Mouse (Mus musculus) layer of hippocampus, adult 11-12 months (tissue): ENCODE results near the gene Dpy19l3.

Experiments
- DNase-seq: peaks from one replicate; pipeline ENCODE4 v3.0.0; 2022; ENCODE audit warnings: low spot score

The Dpy19l3 gene

DNA sequence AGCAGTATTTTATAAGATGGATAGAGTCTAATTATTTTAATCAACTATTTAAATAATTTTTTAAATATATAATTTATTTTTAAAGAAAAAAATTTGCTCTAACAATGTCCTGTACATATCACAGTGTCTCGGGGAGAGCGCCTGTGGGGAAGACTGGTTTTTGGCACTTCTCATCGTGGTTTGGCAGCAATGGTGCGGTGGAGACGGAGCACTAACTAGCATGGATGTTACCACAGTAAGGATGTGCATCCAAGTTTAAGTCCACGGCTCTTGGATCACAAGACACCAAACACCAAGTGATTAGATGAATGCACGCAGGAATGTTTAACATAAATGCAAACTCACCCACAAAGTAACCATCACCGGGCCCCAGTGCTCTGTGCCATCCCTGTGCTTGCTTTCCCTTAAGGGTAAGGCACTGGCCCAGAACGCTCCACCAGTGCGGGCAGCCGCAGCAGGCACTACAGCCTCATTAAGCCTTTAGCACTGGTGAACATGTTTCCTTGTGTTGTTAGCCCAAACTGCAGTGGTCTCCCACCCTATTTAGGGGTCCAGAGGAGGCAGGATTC lies 65.4 kb downstream of the Dpy19l3 start:
- no peak for DNase-seq

DNA sequence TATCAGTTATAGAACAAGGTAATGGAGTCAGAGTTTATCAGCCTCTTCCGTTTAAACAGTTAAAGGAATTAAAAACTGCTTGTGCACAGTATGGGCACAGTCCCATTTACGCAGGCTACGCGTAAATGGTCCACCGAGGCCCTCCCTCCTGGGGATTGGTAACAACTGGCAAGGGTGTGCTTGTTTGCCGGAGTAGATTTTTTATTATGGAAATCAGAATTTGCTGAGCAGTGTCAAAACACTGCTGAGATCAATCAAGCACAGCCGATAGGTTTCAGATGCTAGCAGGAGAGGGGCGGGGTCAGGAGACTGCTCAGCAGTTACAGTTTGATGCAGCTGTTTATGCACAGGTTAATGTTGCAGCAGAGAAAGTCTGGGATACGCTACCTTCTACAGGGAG lies 66.0 kb downstream of the Dpy19l3 start:
- DNase-seq: no peak

DNA sequence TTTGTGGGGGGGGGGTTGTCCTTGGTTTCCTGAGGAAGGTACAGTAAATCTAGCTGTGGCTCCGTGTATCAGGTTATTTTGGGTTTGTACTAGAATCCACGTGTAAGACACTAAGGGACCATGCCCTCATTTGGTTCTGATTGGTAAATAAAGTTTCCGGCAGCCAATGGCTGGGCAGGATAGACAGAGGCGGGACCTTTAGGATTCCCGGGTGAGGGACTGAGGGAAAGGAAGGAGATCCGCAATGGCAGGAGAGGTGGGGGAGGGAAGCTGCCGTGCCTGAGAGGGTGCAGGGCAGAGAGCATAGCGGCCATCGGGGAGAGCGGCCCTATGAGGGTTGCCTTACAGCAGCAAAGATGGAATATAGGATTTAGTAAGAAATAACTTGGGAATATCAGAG lies 67.0 kb downstream of the Dpy19l3 start:
- DNase-seq: no peak

- DNase-seq: peak; percentile 41
These were observed 67.5 kb downstream of the Dpy19l3 start for GRCm38 (mm10) chr7:35686756-35687155.

GRCm38 (mm10) chr7:35686216-35686615 lies 68.0 kb downstream of the Dpy19l3 start:
- no peak for DNase-seq

- no peak for DNase-seq
These were observed 70.7 kb downstream of the Dpy19l3 start for GRCm38 (mm10) chr7:35683409-35684122.

DNA sequence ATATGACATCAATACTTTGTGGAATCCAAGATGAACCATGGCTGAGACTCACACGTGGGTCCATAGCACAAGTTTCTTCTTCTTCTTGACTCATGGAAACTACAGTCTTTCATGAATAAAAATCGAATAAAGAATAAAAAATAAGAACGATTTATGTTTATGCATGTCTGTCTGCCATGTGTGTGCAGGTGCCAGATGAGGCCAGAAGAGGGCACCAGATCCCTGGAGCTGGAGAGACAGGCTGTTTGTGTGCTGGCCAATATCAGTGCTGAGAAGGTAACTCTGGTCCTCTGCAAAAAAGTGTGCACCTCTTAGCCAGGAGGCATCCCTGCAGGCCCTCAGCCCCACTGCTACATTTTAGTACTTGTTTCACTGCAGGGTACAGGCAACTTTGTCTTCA lies 72.7 kb downstream of the Dpy19l3 start:
- no peak for DNase-seq

DNA sequence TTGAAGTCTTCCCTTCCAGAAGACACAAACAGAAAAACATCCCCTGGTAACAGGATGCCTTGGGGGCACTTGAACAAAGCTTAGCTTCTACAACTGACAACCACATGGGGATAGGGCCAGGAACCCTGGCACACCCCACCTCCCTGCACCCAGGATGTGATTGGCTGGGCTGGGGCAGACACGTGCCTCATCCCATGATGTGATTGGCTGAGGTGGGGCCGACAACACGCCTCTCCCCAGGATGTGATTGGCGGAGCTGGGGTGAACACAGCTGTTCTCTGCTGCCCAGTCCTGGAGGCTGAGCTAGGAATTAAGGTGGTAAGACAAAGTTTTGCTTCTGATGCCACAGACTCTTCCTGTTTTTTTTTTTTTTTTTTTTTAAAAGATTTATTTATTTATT lies 75.3 kb downstream of the Dpy19l3 start:
- no peak for DNase-seq

- no peak for DNase-seq
These were observed 85.9 kb downstream of the Dpy19l3 start for GRCm38 (mm10) chr7:35668066-35669041.

DNA sequence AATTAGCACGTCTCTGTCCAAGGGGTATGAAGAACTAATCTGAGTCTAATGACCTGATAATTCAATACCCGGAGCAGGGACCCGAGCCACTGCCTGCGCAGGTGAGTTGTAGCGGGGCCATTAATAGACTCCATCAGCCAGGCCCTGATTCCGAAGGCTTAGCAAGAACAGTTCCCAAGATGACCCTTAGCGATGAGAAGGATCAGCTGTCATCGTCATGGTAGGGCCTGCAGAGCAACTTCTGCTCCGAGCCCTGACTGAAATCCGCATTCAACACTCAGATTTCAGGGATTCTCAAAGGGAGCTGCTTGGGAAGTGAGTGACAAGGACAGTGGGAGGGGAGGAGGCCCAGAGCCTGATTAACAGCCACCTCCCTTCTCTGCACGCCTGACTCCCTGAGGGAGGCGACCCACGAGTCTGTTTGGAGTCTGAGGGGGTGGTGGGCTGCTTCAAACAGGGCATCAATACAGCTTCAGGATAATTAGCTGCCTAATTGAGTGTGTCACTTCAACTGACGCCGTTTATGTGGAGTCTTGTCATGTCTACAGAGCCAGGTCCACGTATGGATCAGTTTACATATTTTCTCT lies 90.4 kb downstream of the Dpy19l3 start:
- no peak for DNase-seq

GRCm38 (mm10) chr7:35659173-35659572 lies 95.1 kb downstream of the Dpy19l3 start:
- no peak for DNase-seq

- no peak for DNase-seq
These were observed 96.4 kb downstream of the Dpy19l3 start for GRCm38 (mm10) chr7:35657829-35658228.

DNA sequence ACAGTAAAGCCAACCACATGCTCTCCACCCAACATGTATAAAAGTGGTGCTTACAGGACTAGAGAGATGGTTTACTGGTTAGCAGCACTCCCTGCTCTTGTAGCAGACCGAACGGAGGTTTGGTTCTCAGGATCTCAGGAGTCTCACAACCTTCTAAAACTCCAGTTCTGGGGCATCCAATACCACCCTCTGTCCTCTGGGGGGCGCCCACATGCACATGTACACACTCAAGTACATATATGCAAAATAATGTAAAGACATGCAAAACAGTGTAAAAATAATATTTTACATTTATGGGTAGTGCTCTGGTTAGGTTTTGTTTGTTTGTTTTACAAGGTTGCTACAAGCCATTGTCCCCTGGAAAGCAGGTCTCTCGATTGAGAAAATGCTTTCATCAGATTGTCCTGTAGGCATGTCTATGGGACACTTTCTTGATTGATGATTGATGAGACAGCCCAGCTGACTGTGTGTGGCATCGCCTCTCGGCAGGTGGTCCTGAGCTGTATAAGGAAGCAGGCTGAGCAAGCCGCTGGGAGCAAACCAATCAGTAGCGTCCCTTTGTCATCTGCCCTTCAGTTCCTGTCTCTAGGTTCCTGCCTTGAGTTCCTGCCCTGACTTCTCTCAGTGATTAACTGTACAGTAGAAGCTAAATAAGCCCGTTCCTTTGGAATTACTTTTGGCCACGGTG lies 102.5 kb downstream of the Dpy19l3 start:
- no peak for DNase-seq

DNA sequence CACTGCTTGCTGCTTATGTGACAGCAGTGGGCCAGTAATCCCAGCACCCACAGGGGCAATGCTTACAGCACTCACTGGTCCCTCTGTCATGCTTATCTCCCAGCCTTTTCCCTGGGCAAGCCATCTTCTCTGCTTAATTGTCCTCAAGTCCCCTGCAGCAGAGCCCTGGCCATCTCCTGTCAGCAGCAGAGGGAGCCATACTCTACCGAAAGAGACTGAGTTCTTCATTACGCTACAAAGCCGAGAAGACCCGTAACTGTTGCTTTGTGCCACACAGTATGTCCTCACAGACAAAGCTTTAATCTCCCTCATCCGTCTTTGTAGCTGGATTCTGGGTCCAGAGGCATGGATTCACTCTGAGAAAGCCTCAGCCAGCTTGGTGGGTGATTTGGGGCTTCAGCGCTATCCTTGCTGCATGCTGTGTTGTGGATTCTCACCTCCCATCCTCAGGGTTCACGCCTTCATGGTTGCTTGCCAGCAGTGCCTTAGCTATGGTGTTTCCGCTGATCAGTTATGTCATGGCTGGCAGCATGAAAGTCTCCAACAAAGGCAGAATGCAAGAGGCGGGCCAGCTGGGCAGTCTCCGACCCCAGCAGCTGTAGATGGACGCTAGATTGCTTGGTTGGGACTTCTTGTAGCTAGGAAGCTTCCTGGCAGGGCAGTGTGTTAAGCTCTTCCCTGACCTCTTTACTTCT lies 103.4 kb downstream of the Dpy19l3 start:
- peak; percentile 71 for DNase-seq

GRCm38 (mm10) chr7:35649071-35649470 lies 105.2 kb downstream of the Dpy19l3 start:
- DNase-seq: no peak

- DNase-seq: no peak
These were observed 105.8 kb downstream of the Dpy19l3 start for GRCm38 (mm10) chr7:35648239-35649069.

DNA sequence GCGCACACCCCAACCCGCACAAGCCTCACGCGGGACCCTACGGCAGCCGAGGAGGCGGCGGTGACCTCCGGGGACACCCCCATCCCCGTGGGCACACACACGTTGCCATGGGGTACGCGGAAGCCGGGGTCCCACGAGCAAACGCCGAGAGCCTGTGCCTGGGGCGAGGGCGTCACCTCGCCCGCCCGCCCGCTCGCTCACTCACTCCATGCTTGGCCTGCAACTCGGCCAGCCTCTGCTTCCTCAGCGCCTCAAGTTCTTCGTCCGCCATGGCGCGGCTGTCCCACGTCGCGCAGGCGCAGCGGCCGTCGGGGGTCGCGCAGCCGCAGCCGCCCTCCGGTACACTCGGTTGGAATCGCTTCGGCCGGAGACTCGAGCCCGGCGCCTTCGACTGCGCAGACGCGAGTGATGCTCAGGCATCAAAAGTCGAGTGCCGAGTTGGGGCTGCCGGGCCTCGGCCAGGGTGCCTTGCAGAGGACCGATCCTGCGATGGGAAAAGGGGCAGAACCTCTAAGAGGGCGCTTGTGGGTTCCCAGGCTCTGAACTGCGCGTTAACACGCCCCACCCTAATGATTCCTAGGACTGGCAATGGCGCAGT lies 107.1 kb downstream of the Dpy19l3 start, which contains the start of gene Pdcd5:
Gene Pdcd5 (minus strand): TSS at position 421 of the 598 bp plus-strand sequence.
- peak; percentile 98 for DNase-seq

GRCm38 (mm10) chr7:35646317-35647081 lies 107.8 kb downstream of the Dpy19l3 start:
- no peak for DNase-seq

DNA sequence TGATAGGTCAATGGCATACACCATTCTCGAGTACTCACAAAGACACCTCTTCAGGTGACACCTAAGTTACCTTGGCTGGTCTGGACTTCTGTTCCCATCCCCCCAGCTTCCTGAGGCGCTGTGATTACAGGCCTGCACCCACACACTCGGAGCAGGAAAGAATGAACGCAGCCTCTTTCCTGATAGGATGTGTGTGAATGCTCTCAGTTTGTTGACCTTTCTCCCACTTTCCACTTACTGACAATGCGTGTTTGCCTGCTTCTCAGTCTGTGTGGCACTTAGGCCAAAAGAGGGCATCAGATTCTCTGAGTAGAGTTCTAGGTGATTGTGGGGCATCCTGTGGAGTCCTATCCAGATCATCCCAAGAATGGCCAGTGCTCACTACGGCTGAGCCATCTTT lies 114.2 kb downstream of the Dpy19l3 start:
- DNase-seq: no peak
